Mouse (Mus musculus) stomach, postnatal 0 days (tissue): ENCODE measurements around the gene D10Jhu81e.

ENCODE experiments used
- CTCF ChIP-seq: IDR thresholded peaks from 2 replicates; pipeline ENCODE4 v1.5.1; 2016; ENCODE audit warnings: antibody characterized with exemption, low read depth, mild to moderate bottlenecking, moderate library complexity
- EP300 ChIP-seq: optimal IDR thresholded peaks from 2 replicates; pipeline ENCODE3; 2016; ENCODE audit warnings: antibody characterized with exemption

GRCm38 (mm10) chr10:78115153-78115552 lies 54.4 kb downstream of the D10Jhu81e start:
- TF ChIP-seq EP300, result no peak
- no peak for TF ChIP-seq CTCF
